Mouse (Mus musculus) G1E (cell line): ENCODE measurements at regions not wholly inside any gene's neighbourhood (a gene's known extent, or its start where the extent isn't known, plus 50 kb on each side); places are given as distances from the start of the nearest gene placed in this dataset.

Experiments used
- ATAC-seq: 2 replicates; pipeline ENCODE4 v1.8.0; 2016; ENCODE audit warnings: mild to moderate bottlenecking; ENCODE audit not compliant: insufficient number of reproducible peaks, poor library complexity, low FRiP score, severe bottlenecking; ENCODE audit errors: extremely low read depth
- DNase-seq: peaks from one replicate; pipeline ENCODE4 v3.0.0; 2012; ENCODE audit warnings: low spot score
- H3K27me3 ChIP-seq: 2 replicates; pipeline ENCODE4 v1.6.1; 2012; ENCODE audit warnings: mild to moderate bottlenecking, low read length, inconsistent platforms; ENCODE audit not compliant: insufficient read depth
- H3K36me3 ChIP-seq: replicated peaks from 2 replicates; pipeline ENCODE3; 2012; ENCODE audit warnings: mild to moderate bottlenecking, inconsistent platforms
- H3K4me1 ChIP-seq: 2 replicates; pipeline ENCODE4 v1.6.1; 2012; ENCODE audit warnings: low read depth, low read length, inconsistent platforms, mixed read lengths; ENCODE audit not compliant: insufficient read depth
- H3K4me3 ChIP-seq: 2 replicates; pipeline ENCODE4 v1.5.1; 2012; ENCODE audit warnings: low read depth, mild to moderate bottlenecking, inconsistent platforms, low read length, moderate library complexity, mixed read lengths
- H3K9me3 ChIP-seq: replicated peaks from 2 replicates; pipeline ENCODE4 v1.6.1; 2012; ENCODE audit warnings: inconsistent platforms
- CTCF ChIP-seq: IDR thresholded peaks from 2 replicates; pipeline ENCODE4 v1.5.1; 2012; ENCODE audit warnings: low read depth, low read length, inconsistent platforms, mixed read lengths
- GATA1 ChIP-seq: IDR thresholded peaks from 2 replicates; pipeline ENCODE4 v1.6.1; 2012; ENCODE audit warnings: borderline replicate concordance, low read length, inconsistent platforms, mixed read lengths
- GATA2 ChIP-seq: IDR thresholded peaks from 2 replicates; pipeline ENCODE4 v1.6.1; 2012; ENCODE audit warnings: low read depth, low read length, inconsistent platforms, borderline replicate concordance
- POLR2AphosphoS5 ChIP-seq: IDR thresholded peaks from 2 replicates; pipeline ENCODE4 v1.6.1; 2012; ENCODE audit warnings: low read depth, low read length, inconsistent platforms; ENCODE audit not compliant: insufficient replicate concordance
- TAL1 ChIP-seq: conservative IDR thresholded peaks from 2 replicates; pipeline ENCODE4 v1.6.1; 2012; ENCODE audit warnings: low read depth, low read length, inconsistent platforms, mixed read lengths

DNA sequence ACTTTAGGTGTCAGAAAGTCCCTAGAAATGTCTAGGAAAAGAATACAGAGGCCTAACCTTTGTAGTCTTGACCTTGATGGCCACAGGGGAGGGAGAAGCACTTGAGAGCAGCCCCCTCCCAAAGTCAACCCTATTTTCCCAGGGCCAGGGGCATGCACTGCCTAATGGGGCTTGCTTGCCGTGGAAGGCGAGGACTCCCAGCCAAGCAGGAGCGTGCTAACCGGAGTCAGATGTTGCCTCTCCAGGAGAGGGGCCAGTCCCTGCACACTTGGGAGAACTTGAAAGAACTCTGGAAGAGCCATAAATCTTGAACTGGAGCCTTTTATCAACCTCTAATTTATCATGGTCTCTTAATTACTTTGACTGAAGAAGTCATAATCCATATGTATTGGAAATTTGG is 712.7 kb downstream of the Vrk1 start:
- no peak for TF ChIP-seq POLR2AphosphoS5
- no peak for TF ChIP-seq GATA1
- TF ChIP-seq GATA2 = no peak
- no peak for TF ChIP-seq CTCF
- no peak for DNase-seq
- ATAC-seq = no peak
- no peaks in the 10 kb centered on the region for H3K27me3 ChIP-seq
- H3K36me3 ChIP-seq = no peaks in the 10 kb centered on the region
- H3K4me3 ChIP-seq = no peak overlapping the region
- no peaks in the 10 kb centered on the region for H3K4me1 ChIP-seq
- peaks cover 81% of the 10 kb centered on the region for H3K9me3 ChIP-seq

DNA sequence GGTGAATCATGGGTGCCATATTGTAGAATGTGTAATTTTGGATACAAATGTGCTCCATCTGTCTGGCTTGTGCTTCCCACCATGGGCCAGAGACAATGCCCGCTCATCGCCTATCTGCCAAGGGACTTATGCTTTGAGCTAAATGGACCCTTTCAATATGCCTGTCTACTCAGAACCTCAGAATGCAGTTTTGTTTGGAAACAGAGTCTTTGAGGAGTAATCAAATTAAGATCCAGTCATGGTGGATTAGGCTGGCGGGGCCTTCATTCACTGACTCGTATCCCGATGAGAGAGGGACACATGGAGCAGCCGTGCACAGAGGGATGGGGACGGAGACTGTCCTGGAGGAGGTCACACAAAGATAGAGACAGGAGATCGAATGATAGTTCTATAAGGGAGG is 716.9 kb downstream of the Vrk1 start:
- TF ChIP-seq TAL1 (no peak), GATA1 (no peak)
- ATAC-seq (no peak), DNase-seq (no peak)
- no peaks in the 10 kb centered on the region for H3K36me3 ChIP-seq
- H3K4me3 ChIP-seq = no peak overlapping the region
- peaks cover 82% of the 10 kb centered on the region for H3K9me3 ChIP-seq
- no peaks in the 10 kb centered on the region for H3K4me1 ChIP-seq
- H3K27me3 ChIP-seq = no peaks in the 10 kb centered on the region

DNA sequence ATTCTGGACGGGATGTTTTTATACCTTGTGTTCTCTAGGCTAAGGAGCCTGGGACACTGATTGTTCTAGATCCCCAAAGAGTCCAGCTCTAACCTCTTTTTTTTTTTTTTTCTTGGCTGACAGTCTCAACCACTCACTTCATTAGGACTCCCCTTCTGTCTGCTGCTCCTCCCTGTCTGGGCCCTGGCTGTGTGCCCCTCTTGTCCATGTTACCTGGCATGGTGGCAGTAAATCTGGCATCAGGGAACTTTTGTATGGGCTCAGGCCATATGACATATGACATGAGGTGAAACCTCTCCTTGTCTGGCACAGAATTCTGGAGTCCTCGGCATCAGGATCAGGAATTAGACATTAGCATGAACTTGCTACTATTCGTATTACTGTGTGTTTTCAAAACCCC is 717.5 kb downstream of the Vrk1 start:
- no peaks in the 10 kb centered on the region for H3K4me1 ChIP-seq
- ATAC-seq (no peak), DNase-seq (no peak)
- no peaks in the 10 kb centered on the region; the same call in 1 of the 2 replicates for H3K27me3 ChIP-seq
- no peaks in the 10 kb centered on the region for H3K36me3 ChIP-seq
- TF ChIP-seq GATA1 (no peak), TAL1 (no peak), POLR2AphosphoS5 (no peak), CTCF (no peak), GATA2 (no peak)
- H3K9me3 ChIP-seq = peaks cover 81% of the 10 kb centered on the region
- no peak overlapping the region for H3K4me3 ChIP-seq

DNA sequence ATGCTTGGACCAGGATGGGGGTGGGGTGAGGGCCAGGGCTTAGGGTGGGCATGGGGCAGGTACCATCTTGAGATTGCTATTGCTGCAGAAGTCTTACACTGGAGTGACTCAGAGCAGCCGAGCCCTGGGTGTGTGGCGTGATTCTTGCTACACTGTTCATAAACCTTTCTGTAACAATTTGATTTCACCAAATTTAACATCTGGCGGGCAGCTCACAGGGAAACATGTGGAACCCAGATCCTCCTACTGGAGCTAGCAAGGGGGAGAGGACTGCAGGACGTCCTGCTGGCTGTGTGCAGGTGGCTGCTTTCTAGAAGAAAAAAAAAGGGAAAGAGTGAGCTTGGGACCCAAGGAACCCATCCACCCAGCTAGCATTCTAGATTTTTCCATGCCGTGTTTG is 719.7 kb downstream of the Vrk1 start:
- ATAC-seq (no peak), DNase-seq (no peak)
- no peak overlapping the region for H3K4me3 ChIP-seq
- no peaks in the 10 kb centered on the region for H3K36me3 ChIP-seq
- H3K9me3 ChIP-seq = peaks cover 84% of the 10 kb centered on the region
- no peaks in the 10 kb centered on the region for H3K4me1 ChIP-seq
- no peaks in the 10 kb centered on the region; the same call in 1 of the 2 replicates for H3K27me3 ChIP-seq
- no peak for TF ChIP-seq CTCF

DNA sequence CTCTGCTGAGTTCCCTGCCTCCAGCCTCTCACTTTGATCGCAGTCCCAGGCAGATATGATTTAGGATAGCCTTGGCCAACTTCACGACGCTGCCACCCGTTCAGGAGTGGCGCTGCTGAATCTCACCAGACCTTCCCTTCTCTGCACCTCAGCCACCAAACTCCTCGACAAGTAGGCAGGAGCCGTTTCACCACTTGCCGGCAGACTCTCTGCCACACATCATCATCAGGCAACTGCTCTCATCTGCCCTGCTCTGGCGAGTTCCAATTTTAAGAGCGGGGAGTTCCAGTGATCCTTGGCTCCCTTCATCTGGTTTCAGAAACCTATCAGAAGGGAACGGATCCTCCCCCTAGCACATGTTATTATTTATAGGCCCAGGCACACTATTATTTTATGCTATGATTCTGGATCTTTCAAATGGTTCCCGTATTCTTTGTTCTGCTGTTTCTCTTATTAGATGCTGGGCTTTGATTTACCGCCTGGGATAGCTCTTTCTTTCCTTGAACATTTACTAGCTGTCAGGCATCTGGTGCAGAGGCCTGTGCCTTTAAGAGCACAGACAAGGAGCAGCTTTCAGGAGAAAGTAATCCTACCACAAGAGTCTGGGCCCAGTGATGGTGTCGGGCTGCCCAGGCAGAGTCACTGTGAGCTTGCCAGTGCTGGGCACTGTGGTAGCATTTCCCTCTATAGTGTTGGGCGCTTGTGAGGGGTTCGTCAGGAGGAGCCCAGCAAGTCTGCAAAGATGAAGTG is 722.3 kb downstream of the Vrk1 start:
- H3K36me3 ChIP-seq = no peaks in the 10 kb centered on the region
- no peaks in the 10 kb centered on the region for H3K4me1 ChIP-seq
- no peak for ATAC-seq
- DNase-seq = no peak
- TF ChIP-seq TAL1 = no peak
- TF ChIP-seq GATA2 = no peak
- no peak for TF ChIP-seq GATA1
- no peak for TF ChIP-seq CTCF
- no peak for TF ChIP-seq POLR2AphosphoS5
- no peaks in the 10 kb centered on the region; the same call in 1 of the 2 replicates for H3K27me3 ChIP-seq
- peaks cover 89% of the 10 kb centered on the region for H3K9me3 ChIP-seq
- H3K4me3 ChIP-seq = no peak overlapping the region

DNA sequence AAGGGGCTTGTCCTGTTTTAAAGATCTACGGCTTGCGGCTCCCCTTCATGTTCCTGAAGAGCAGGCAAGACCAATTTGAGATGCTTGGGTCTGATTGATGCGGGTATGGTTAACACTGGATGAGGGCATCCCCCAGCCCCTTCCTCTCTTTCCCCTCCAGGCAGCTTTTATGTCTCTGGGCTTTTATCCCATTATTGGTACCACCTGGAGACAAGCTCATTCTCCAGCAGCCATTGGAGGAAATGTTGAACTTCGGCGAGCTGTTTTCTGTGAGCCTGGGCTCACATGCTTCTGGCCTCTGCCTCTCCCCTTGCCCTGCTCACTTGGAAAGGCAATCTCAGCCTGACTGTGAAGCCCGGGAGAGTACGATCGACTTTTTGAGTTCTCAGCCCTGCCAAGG is 738.7 kb downstream of the Vrk1 start:
- H3K9me3 ChIP-seq = peaks cover 86% of the 10 kb centered on the region
- DNase-seq (no peak), ATAC-seq (no peak)
- no peak overlapping the region for H3K4me3 ChIP-seq
- H3K4me1 ChIP-seq = no peaks in the 10 kb centered on the region
- H3K27me3 ChIP-seq = no peaks in the 10 kb centered on the region
- no peak for TF ChIP-seq GATA2
- TF ChIP-seq GATA1 = no peak
- TF ChIP-seq CTCF = no peak
- TF ChIP-seq TAL1 = no peak
- TF ChIP-seq POLR2AphosphoS5 = no peak
- H3K36me3 ChIP-seq = no peaks in the 10 kb centered on the region

DNA sequence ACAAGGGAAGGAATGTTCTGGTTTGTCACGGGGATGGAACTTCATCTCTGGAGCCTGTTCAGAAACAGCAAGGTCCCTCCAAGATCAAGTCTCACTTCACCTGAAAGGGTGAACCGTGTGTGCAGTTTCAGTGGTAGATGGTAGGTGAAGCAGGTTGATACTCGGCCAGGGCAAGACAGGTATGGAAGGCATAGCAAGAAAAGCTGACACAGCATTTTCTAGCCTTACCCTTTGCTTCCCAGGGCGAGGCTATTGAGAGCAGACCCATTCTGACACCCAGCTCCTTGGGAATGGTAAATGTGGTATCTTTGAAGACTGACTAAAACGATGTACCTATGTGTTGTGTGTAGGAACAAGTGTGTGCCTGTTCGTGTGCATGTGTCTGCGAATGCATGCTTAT is 724.9 kb upstream of the 3110018I06Rik start:
- no peak overlapping the region for H3K4me3 ChIP-seq
- ATAC-seq (no peak), DNase-seq (no peak)
- no peaks in the 10 kb centered on the region for H3K27me3 ChIP-seq
- H3K36me3 ChIP-seq = no peaks in the 10 kb centered on the region
- H3K9me3 ChIP-seq = peaks cover 45% of the 10 kb centered on the region
- no peaks in the 10 kb centered on the region for H3K4me1 ChIP-seq
- TF ChIP-seq GATA1 = no peak
- TF ChIP-seq POLR2AphosphoS5 = no peak
- no peak for TF ChIP-seq GATA2
- TF ChIP-seq TAL1 = no peak
- TF ChIP-seq CTCF = no peak
